Mouse (Mus musculus): ENCODE results near the gene Peg10.
"Not testable (repeated sequence)": the region's sequence is repeated elsewhere in the genome, so short reads cannot be mapped to it uniquely, and the experiment has no call there.

The Peg10 gene

DNA sequence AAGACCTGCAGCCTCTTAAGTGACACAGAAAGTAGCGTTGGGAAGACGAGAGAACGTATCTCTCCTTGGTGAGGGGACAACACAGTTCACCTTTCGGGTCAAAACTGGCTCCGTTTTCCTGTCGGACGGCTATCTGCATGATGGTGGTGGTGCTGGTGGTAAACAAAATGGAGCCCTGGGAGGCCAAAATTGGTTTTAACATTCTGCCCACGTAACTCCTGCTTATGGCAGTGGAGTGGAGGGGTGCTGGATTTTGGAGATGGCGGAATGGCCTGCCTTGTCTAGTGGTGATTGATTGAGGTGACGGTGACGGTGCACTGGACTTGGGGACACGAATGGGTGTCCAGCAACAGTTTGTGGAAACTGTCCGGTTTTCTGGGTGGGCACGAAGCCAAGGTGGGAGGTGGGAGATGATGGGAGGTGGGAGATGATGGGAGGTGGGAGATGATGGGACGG, 1.4 kb downstream of the Peg10 start:
- peak in 1 of 2 experiments; percentile 68 for DNase-seq (ENCODE audit: low spot score in 2 of 2)

DNA sequence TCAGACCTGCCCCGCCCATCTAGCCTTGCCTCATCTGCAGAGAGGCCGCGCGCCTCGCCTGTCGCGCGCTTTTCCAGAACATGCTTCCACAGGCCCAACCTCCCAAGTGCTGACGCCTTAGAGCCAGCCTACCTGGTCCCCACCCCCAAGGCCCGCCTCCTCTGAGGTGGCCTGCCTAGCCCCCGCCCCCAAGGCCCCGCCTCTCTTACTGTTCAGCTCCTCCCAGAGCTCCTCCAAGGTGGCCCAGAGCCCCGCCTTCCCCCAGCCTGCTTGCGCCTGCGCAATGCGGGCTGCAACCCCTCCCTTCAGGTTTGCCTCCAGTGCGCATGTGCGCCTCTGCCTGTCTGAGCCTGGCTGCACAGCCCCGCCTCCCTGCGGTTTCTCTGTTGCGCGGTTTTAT, 2.0 kb downstream of the Peg10 start:
- DNase-seq (ENCODE audit: low spot score in 2 of 2), result peak; percentile 96 to 97

DNA sequence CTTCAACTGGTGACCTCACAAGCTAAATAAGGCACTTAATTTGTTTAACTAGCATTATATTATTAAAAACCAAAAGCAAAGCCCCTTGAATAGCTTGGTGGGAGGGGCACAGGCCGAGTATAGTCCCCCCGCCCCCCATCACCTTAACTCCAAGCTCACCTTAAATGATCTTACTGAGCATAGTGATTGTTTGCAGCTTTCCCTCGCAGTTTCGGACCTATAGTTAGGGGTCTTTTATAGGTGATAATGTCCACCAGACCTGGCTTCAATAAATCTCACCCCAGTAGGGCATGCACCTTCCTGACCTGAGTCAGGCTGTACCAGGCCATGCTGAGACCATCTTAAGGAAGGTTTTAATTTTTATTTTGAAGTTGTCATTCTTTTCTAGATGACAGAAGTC, 4.2 kb downstream of the Peg10 start:
- no peak for DNase-seq (ENCODE audit: low spot score in 2 of 2)

DNA sequence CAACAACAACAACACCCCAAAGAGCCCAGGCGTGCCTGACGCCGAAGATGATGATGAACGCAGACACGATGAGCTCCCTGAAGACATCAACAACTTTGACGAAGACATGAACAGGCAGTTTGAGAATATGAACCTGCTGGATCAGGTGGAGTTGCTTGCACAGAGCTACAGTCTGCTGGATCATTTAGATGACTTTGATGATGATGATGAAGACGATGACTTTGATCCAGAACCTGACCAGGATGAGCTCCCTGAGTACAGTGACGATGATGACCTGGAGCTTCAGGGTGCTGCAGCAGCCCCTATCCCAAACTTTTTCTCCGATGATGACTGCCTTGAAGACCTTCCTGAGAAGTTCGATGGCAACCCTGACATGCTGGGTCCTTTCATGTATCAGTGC, 7.2 kb downstream of the Peg10 start:
- no peak for DNase-seq (ENCODE audit: low spot score in 2 of 2)

DNA sequence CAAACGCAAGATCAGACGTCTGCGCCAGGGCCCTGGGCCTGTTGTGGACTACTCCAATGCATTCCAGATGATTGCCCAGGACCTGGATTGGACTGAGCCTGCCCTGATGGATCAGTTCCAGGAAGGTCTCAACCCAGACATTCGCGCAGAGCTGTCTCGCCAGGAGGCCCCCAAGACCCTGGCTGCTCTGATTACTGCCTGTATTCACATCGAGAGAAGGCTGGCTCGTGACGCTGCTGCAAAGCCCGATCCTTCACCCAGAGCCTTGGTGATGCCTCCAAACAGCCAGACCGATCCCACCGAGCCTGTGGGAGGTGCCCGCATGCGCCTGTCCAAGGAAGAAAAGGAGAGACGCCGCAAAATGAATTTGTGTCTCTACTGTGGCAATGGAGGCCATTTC, 7.8 kb downstream of the Peg10 start:
- DNase-seq (ENCODE audit: low spot score in 2 of 2), result no peak

DNA sequence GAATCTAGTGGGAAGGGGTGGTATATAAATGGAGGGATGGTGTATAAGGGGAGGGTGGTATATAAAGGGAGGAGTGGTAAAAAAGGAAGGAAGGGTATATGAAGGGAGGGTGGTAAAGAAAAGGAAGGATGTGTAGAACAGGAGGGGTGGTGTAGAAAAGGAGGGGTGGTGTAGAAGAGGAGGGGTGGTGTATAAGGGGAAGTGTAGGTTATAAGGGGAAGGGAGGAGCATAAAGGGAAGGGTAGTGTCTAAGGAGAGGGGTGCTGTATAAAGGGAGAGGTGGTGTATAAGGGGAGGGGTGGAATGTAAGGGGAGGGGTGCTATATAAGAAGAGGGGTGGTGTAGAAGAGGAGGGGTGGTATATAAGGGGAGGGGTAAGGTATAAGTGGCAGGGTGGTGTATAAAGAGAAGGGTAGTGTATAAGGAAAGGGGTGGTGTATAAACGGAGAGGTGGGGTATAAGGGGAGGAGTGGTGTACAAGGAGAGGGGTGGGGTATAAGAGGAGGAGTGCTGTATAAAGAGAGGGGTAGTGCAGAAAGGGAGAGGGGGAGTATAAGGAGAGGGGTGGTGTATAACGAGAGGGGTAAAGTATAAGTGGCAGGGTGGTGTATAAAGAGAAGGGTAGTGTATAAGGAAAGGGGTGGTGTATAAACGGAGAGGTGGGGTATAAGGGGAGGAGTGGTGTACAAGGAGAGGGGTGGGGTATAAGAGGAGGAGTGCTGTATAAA, 14.5 kb downstream of the Peg10 start:
- not testable (repeated sequence) for DNase-seq (ENCODE audit: low spot score in 2 of 2)

DNA sequence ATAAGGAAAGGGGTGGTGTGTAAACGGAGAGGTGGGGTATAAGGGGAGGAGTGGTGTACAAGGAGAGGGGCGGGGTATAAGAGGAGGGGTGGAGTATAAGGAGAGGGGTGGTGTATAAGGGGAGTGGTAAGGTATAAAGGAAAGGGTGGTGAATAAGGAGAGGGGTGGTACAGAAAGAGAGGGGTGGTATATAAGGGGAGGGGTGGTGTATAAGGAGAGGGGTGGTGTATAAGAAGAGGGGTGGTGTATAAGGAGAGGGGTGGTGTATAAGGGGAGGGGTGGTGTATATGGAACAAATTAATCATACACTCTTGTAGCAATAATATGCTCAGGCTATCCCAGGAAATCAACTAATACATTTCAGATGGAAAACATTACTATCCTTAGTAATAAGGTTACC, 15.1 kb downstream of the Peg10 start:
- no peak for DNase-seq (ENCODE audit: low spot score in 2 of 2)

DNA sequence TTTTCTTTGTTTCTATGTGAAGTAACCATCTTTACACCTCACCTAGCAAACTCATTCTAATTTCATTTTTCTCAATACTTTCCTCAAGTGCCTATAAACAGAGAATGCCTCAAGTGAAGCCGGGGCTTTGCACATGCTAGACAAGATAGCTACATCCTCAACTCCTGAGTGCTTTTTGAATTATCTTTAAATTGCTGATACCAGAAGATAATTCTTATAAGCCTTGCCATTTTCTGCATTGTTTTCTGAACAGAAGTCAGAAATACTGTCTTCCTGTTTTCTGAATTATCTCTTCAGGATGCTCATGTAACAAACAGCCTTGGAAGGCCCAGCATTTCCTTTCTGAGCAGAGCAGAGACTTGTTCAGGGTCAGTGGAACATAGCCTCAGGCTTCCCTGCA, 49.2 kb downstream of the Peg10 start:
- no peak for DNase-seq (ENCODE audit: low spot score in 2 of 2)

DNA sequence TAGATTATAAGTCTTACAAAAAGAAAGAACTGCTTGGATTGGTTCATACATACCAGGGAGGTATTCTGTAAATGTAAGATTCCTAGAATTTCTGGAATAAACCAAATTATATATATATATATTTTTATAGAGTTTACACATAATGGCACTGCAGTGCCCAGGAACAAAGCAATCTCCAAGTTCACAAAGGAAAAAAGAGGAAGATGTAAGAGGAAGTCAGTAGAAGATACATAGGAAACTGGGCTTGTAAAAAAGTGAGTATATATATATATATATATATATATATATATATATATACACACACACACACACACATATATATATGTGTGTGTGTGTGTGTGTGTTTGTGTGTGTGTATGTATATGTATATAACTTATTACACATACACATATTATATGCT, 50.2 kb downstream of the Peg10 start:
- not testable (repeated sequence) for DNase-seq (ENCODE audit: low spot score in 2 of 2)

DNA sequence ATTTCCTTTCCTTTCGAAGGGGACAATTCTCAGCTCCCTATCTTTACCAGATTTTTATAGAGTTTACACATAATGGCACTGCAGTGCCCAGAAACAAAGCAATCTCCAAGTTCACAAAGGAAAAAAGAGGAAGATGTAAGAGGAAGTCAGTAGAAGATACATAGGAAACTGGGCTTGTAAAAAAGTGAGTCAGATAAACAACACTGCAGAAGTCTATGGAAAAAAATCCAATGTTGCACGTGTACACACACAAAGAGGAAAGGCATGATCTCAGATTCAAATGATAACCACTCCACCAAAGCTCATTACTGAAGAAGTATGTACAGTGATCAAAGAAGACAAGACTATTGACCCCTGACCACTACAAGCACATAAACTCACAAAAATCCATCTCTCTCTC, 51.3 kb downstream of the Peg10 start:
- DNase-seq (ENCODE audit: low spot score in 2 of 2), result no peak

DNA sequence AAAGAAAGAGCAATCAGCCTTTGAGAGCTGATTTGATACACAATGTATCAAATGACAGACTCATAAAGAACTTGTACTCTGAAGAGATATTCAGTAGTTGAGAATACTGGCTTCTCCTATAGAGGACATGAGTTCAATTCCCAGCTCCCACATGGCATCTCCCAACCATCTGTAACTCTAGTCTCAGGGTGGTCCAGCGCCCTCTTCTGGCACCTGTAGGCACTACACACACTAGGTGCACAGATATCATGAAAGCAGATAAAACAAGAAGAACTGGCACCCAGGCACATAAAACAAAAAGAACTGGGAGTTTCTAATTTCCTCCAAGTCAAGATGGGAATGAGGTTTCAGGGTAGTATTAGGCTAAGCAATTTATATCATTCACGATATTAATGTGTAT, 52.3 kb downstream of the Peg10 start:
- DNase-seq (ENCODE audit: low spot score in 2 of 2), result no peak

DNA sequence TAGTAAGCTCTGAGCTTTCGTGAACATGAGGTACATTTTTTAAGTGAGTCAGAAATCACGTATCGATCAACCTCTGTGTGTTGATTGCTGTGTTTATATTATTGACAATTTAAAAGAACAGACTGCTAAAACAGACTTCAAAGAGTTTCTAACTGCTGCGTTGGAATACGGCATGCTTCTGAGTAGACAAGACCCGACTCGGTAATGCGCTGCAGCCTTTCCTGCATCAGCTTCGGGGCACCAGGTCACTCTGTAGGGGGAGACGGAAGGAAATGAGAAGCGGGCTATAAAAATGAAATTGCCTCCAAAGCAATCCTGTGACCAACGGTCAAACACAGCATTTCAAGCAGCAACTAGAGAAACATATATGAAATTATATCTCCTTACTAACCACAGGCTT, 59.9 kb downstream of the Peg10 start:
- no peak for DNase-seq (ENCODE audit: low spot score in 2 of 2)
